Mouse (Mus musculus): ENCODE results near the gene Twf1. TPM values are rescaled to one million over a fixed set of nuclear protein-coding genes. Genes with fewer than 3 reads are reported as not detected.

Twf1 gene
- total RNA-seq, 2 experiments from 2014 or later: 5.1 to 8.2 TPM

Other genes starting within 250 kb of the Twf1 start
- 1 to 10 TPM; 1.9 to 2.3 TPM for gene Adamts20, start 124.5 kb downstream of the Twf1 start, total RNA-seq (2021)
- 1 to 10 TPM; 1.4 to 1.5 TPM for gene Pus7l, start 46.3 kb downstream of the Twf1 start, total RNA-seq (2021)
- gene Irak4, start 46.2 kb downstream of the Twf1 start, total RNA-seq (2021): 1 to 10 TPM; 1.8 to 2.3 TPM
- 10 to 100 TPM; 15.6 to 19.1 TPM for gene Tmem117, start 39.3 kb upstream of the Twf1 start, total RNA-seq (2021)

Measured in gastrocnemius, adult 18-20 months (tissue).